Mouse (Mus musculus) brain, embryonic 14.5 days (tissue): Measurements from ENCODE around the gene Dusp9. TPM values are rescaled to one million over a fixed set of nuclear protein-coding genes. Genes with fewer than 3 reads are reported as not detected.

Experiments
- DNase-seq: peaks from one replicate; pipeline ENCODE4 v3.0.0-alpha.2; 2011; ENCODE audit warnings: low read depth
- CTCF ChIP-seq: fragments of 200-500 bp; IDR thresholded peaks from 2 replicates; pipeline ENCODE4 v1.5.1; 2012; ENCODE audit warnings: inconsistent platforms, mild to moderate bottlenecking, moderate library complexity, borderline replicate concordance; ENCODE audit not compliant: insufficient read depth, insufficient read length; ENCODE audit errors: extremely low read depth
- POLR2A ChIP-seq: fragments of 200-500 bp; IDR thresholded peaks from 2 replicates; pipeline ENCODE4 v1.6.1; 2012; ENCODE audit warnings: mild to moderate bottlenecking, inconsistent platforms, borderline replicate concordance; ENCODE audit not compliant: poor library complexity, insufficient read depth, insufficient read length, severe bottlenecking; ENCODE audit errors: extremely low read depth
- polyA plus RNA-seq: library from polyadenylated mRNA; depleted of rRNA; stranded (reverse); fragments of >200 nt; gene quantifications from 2 replicates; pipeline ENCODE4 v1.2.3, GENCODE M21; 2012; rRNA removed

Gene Dusp9
- polyA plus RNA-seq, 1 experiment, result 1.5 TPM

- TF ChIP-seq CTCF (no peak), POLR2A (no peak)
- DNase-seq, result peak; percentile 50
These were observed 23.9 kb downstream of the Dusp9 start for GRCm38 (mm10) chrX:73663143-73663542.

GRCm38 (mm10) chrX:73672031-73672431 is 32.8 kb downstream of the Dusp9 start:
- peak; percentile 82 for DNase-seq
- TF ChIP-seq POLR2A (no peak), CTCF (peak; percentile 61; the same call in 1 of the 2 replicates)

- TF ChIP-seq POLR2A (peak; percentile 50; the same call in 1 of the 2 replicates), CTCF (no peak)
- peak; percentile 89 for DNase-seq
These were observed 33.8 kb downstream of the Dusp9 start, which contains the start of gene Slc6a8 for GRCm38 (mm10) chrX:73672879-73673618. Gene Slc6a8 (plus strand): TSS chrX:73673150.

GRCm38 (mm10) chrX:73673619-73673967 is 34.4 kb downstream of the Dusp9 start:
- no peak for DNase-seq
- TF ChIP-seq CTCF (no peak), POLR2A (no peak)

- DNase-seq, result peak; percentile 53
- TF ChIP-seq CTCF (no peak), POLR2A (no peak)
These were observed 34.9 kb downstream of the Dusp9 start for GRCm38 (mm10) chrX:73673968-73674661.

GRCm38 (mm10) chrX:73675231-73675630 is 36.0 kb downstream of the Dusp9 start:
- DNase-seq, result no peak
- TF ChIP-seq CTCF, result no peak
- no peak for TF ChIP-seq POLR2A

GRCm38 (mm10) chrX:73676668-73677067 is 37.4 kb downstream of the Dusp9 start:
- TF ChIP-seq POLR2A (no peak), CTCF (no peak)
- no peak for DNase-seq

GRCm38 (mm10) chrX:73684156-73684555 is 44.9 kb downstream of the Dusp9 start:
- no peak for TF ChIP-seq CTCF
- TF ChIP-seq POLR2A, result no peak

GRCm38 (mm10) chrX:73684978-73685377 is 45.8 kb downstream of the Dusp9 start:
- no peak for TF ChIP-seq POLR2A
- TF ChIP-seq CTCF, result no peak
- no peak for DNase-seq

More at GRCm38 (mm10) chrX:73684156-73684555, 44.9 kb downstream of the Dusp9 start:
- no peak for DNase-seq

GRCm38 (mm10) chrX:73685629-73686028 is 46.4 kb downstream of the Dusp9 start:
- no peak for TF ChIP-seq CTCF
- no peak for TF ChIP-seq POLR2A

GRCm38 (mm10) chrX:73690917-73691629 is 51.9 kb downstream of the Dusp9 start:
- DNase-seq, result peak; percentile 29
- no peak for TF ChIP-seq POLR2A
- TF ChIP-seq CTCF, result peak; percentile 61; the same call in 1 of the 2 replicates

More at GRCm38 (mm10) chrX:73685629-73686028, 46.4 kb downstream of the Dusp9 start:
- no peak for DNase-seq

Other genes with a start within 250 kb of the Dusp9 start
- 0.13 and 0.27 TPM in 2 replicates for gene Gm18336, start 240.7 kb upstream of the Dusp9 start, polyA plus RNA-seq
- gene Zfp92, start 228.3 kb upstream of the Dusp9 start, polyA plus RNA-seq, result 1.2 and 1.3 TPM in 2 replicates
- 0.11 and 0.18 TPM in 2 replicates for gene Trex2, start 204.1 kb upstream of the Dusp9 start, polyA plus RNA-seq
- 45.6 and 50.0 TPM in 2 replicates for gene Haus7, start 180.4 kb upstream of the Dusp9 start, polyA plus RNA-seq
- gene Bgn, start 155.8 kb upstream of the Dusp9 start, polyA plus RNA-seq, result 39.3 and 83.1 TPM in 2 replicates
- gene Atp2b3, start 136.3 kb upstream of the Dusp9 start, polyA plus RNA-seq, result 7.9 and 13.7 TPM in 2 replicates
- gene Pnck, start 20.7 kb downstream of the Dusp9 start, polyA plus RNA-seq, result 139 and 181 TPM in 2 replicates
- 62.2 and 71.4 TPM in 2 replicates for gene Slc6a8, start 33.7 kb downstream of the Dusp9 start, polyA plus RNA-seq
- gene Bcap31, start 76.8 kb downstream of the Dusp9 start, polyA plus RNA-seq, result 44.3 and 48.6 TPM in 2 replicates
- gene Abcd1, start 77.2 kb downstream of the Dusp9 start, polyA plus RNA-seq, result 16.0 and 19.3 TPM in 2 replicates
- gene Plxnb3, start 117.7 kb downstream of the Dusp9 start, polyA plus RNA-seq, result 0.58 and 0.79 TPM in 2 replicates
- gene Srpk3, start 135.0 kb downstream of the Dusp9 start, polyA plus RNA-seq, result 0.85 and 1.2 TPM in 2 replicates
- 382 and 510 TPM in 2 replicates for gene Idh3g, start 147.5 kb downstream of the Dusp9 start, polyA plus RNA-seq
- 130 and 205 TPM in 2 replicates for gene Ssr4, start 147.6 kb downstream of the Dusp9 start, polyA plus RNA-seq
- gene Pdzd4, start 185.6 kb downstream of the Dusp9 start, polyA plus RNA-seq, result 88.2 and 125 TPM in 2 replicates